Mouse (Mus musculus): ENCODE measurements at regions not wholly inside any gene's neighbourhood (a gene's known extent, or its start where the extent isn't known, plus 50 kb on each side); places are given as distances from the start of the nearest gene placed in this dataset.

DNA sequence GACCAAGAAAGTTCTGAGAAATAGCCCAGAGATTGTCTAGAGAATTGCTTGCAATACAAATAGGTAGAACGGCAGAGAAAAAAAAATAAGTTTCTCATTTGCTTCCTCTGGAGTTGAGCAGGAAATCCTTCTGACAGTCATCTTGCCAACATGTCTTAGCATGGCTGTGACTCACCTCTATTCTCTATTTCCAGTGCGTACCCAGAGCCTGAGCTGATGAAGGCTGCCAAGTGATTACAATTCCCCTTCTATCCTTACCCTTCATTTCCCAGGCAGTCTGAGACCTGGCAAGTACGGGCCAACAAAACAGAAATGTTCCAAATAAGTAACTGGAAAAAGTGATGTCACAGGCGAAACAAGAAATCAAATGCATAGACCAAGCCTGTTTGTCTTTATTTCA lies 113.0 kb downstream of the Tnfsf18 start:
- H3K36me3 ChIP-seq (ENCODE audit: control insufficient read depth in 1 of 2, insufficient read depth in 2 of 2, low read length in 2 of 2), result no peaks in the 10 kb centered on the region
- no peak for DNase-seq (ENCODE audit: low read depth, low spot score)
- H3K79me2 ChIP-seq (ENCODE audit: control insufficient read depth, insufficient read depth, low read length, poor library complexity), result no peaks in the 10 kb centered on the region
- no peaks in the 10 kb centered on the region for H3K9me3 ChIP-seq (replicated peaks; ENCODE audit: insufficient read depth, low read length)
- H3K4me3 ChIP-seq (ENCODE audit: control insufficient read depth in 1 of 2, insufficient read depth in 1 of 2, low read depth in 2 of 2, low read length in 2 of 2), result no peak overlapping the region
- H3K9ac ChIP-seq (ENCODE audit: control insufficient read depth, low read depth, low read length, poor library complexity, severe bottlenecking), result no peak overlapping the region
- H3K27ac ChIP-seq (ENCODE audit: control insufficient read depth, low read depth, low read length), result no peak overlapping the region
- no peak for TF ChIP-seq MAX (IDR thresholded peaks at IDR 0.05; ENCODE audit: low read length)
- TF ChIP-seq NELFE (IDR thresholded peaks at IDR 0.05; ENCODE audit: low read depth, low read length), result no peak
- TF ChIP-seq CHD2 (IDR thresholded peaks at IDR 0.05; ENCODE audit: low read length), result no peak
- no peak for TF ChIP-seq RAD21 (IDR thresholded peaks at IDR 0.05; ENCODE audit: low read depth, low read length)
- no peak for TF ChIP-seq ELF1 (IDR thresholded peaks at IDR 0.05; ENCODE audit: low read depth, low read length)
- TF ChIP-seq RCOR1 (IDR thresholded peaks at IDR 0.05; ENCODE audit: low read depth, low read length), result no peak
- TF ChIP-seq EP300 (IDR thresholded peaks at IDR 0.05; ENCODE audit: low read depth in 1 of 2, low read length in 2 of 2), result no peak
- no peak for TF ChIP-seq USF1 (IDR thresholded peaks at IDR 0.05; ENCODE audit: low read depth, low read length)
- TF ChIP-seq JUND (IDR thresholded peaks at IDR 0.05; ENCODE audit: low read depth, low read length), result no peak
- H3K27me3 ChIP-seq (ENCODE audit: control insufficient read depth in 1 of 2, insufficient read depth in 2 of 2, low read length in 2 of 2), result no peaks in the 10 kb centered on the region
- no peaks in the 10 kb centered on the region for H3K4me1 ChIP-seq (ENCODE audit: control insufficient read depth in 1 of 2, insufficient read depth in 2 of 2, low read length in 2 of 2)

DNA sequence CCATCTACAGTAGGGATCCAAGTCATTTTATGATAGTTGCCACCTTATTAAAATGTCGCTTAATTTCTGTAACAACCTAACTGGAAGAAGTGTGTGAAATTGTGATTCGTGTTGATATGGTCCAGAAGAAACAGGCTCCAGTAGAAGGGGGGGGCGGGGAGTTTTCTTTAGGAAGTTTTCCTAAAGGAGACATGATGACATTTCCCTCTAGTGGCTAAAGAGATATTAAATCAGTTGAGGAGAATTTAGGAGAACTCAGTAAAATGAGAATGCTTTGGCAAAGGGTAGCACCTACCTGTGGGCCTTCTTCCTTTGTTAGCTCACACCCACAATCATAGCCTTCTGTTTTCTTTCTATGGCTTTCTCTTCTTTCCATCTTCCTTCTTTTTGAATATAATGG lies 107.7 kb downstream of the Tnfsf18 start:
- H3K4me1 ChIP-seq (ENCODE audit: control insufficient read depth in 1 of 2, insufficient read depth in 2 of 2, low read length in 2 of 2), result no peaks in the 10 kb centered on the region
- no peaks in the 10 kb centered on the region for H3K79me2 ChIP-seq (ENCODE audit: control insufficient read depth, insufficient read depth, low read length, poor library complexity)
- no peak overlapping the region for H3K4me3 ChIP-seq (ENCODE audit: control insufficient read depth in 1 of 2, insufficient read depth in 1 of 2, low read depth in 2 of 2, low read length in 2 of 2)
- H3K36me3 ChIP-seq (ENCODE audit: control insufficient read depth in 1 of 2, insufficient read depth in 2 of 2, low read length in 2 of 2), result no peaks in the 10 kb centered on the region
- no peak overlapping the region for H3K9ac ChIP-seq (ENCODE audit: control insufficient read depth, low read depth, low read length, poor library complexity, severe bottlenecking)
- no peak overlapping the region for H3K27ac ChIP-seq (ENCODE audit: control insufficient read depth, low read depth, low read length)
- no peaks in the 10 kb centered on the region for H3K9me3 ChIP-seq (replicated peaks; ENCODE audit: insufficient read depth, low read length)
- TF ChIP-seq MYB (IDR thresholded peaks at IDR 0.05; ENCODE audit: low read depth, low read length), result no peak
- TF ChIP-seq POLR2A (IDR thresholded peaks at IDR 0.05; ENCODE audit: control insufficient read depth in 1 of 2, insufficient read depth in 1 of 2, low read depth in 1 of 2, low read length in 2 of 2, poor library complexity in 1 of 2), result no peak
- TF ChIP-seq TAL1 (IDR thresholded peaks at IDR 0.05; ENCODE audit: low read length), result no peak
- no peak for TF ChIP-seq CHD2 (IDR thresholded peaks at IDR 0.05; ENCODE audit: low read length)
- TF ChIP-seq ZMIZ1 (IDR thresholded peaks at IDR 0.05; ENCODE audit: low read depth, low read length), result no peak
- TF ChIP-seq MAZ (IDR thresholded peaks at IDR 0.05; ENCODE audit: low read depth, low read length), result no peak
- TF ChIP-seq GATA1 (IDR thresholded peaks at IDR 0.05; ENCODE audit: low read depth, low read length), result no peak
- no peak for TF ChIP-seq MAFK (IDR thresholded peaks at IDR 0.05; ENCODE audit: borderline replicate concordance, low read depth, low read length)
- TF ChIP-seq RCOR1 (IDR thresholded peaks at IDR 0.05; ENCODE audit: low read depth, low read length), result no peak
- no peak for TF ChIP-seq MYC (IDR thresholded peaks at IDR 0.05; ENCODE audit: low read depth, low read length)
- no peak for TF ChIP-seq TBP (IDR thresholded peaks at IDR 0.05; ENCODE audit: low read depth, low read length)
- TF ChIP-seq SIN3A (IDR thresholded peaks at IDR 0.05; ENCODE audit: low read length), result no peak
- TF ChIP-seq BHLHE40 (IDR thresholded peaks at IDR 0.05; ENCODE audit: borderline replicate concordance, low read depth, low read length), result no peak
- TF ChIP-seq HCFC1 (IDR thresholded peaks at IDR 0.05; ENCODE audit: low read depth, low read length), result no peak
- TF ChIP-seq RAD21 (IDR thresholded peaks at IDR 0.05; ENCODE audit: low read depth, low read length), result no peak
- no peak for TF ChIP-seq GABPA (IDR thresholded peaks at IDR 0.05; ENCODE audit: low read depth, low read length)
- no peak for TF ChIP-seq ZC3H11A (IDR thresholded peaks at IDR 0.05; ENCODE audit: low read depth, low read length)
- no peaks in the 10 kb centered on the region for H3K27me3 ChIP-seq (ENCODE audit: control insufficient read depth in 1 of 2, insufficient read depth in 2 of 2, low read length in 2 of 2)
- DNase-seq (ENCODE audit: low read depth, low spot score), result no peak

Data from MEL (cell line).